Mouse (Mus musculus): ENCODE data around the gene Dnajc7. TPM values are rescaled to one million over a fixed set of nuclear protein-coding genes. Genes with fewer than 3 reads are reported as not detected.

The Dnajc7 gene
- polyA plus RNA-seq, 1 experiment: 89.7 TPM

- TF ChIP-seq FOSL1 (IDR thresholded peaks at IDR 0.05; ENCODE audit: insufficient read depth, low read length, poor library complexity, severe bottlenecking): no peak
- no peak for TF ChIP-seq MAX (IDR thresholded peaks at IDR 0.05)
- no peak for TF ChIP-seq CEBPB (IDR thresholded peaks at IDR 0.05; ENCODE audit: low read depth)
- no peak for TF ChIP-seq CTCF (IDR thresholded peaks at IDR 0.05; ENCODE audit: control insufficient read depth, insufficient read depth, insufficient read length)
- no peak for TF ChIP-seq MYOD1 (IDR thresholded peaks at IDR 0.05; ENCODE audit: control insufficient read depth, insufficient read length, low read depth)
- no peak for TF ChIP-seq USF1 (IDR thresholded peaks at IDR 0.05; ENCODE audit: low read depth)
- TF ChIP-seq MYOG (IDR thresholded peaks at IDR 0.05; ENCODE audit: control insufficient read depth, extremely low read depth, insufficient read length): no peak
- Histone ChIP-seq H3K4me3 (ENCODE audit: insufficient read depth, poor library complexity, severe bottlenecking) (no peak overlapping the region), H3ac (ENCODE audit: control insufficient read depth, insufficient read length, low read depth) (no peak overlapping the region), H3K36me3 (ENCODE audit: control insufficient read depth, insufficient read depth) (peaks cover 93% of the 10 kb centered on the region), H3K27me3 (ENCODE audit: control insufficient read depth, insufficient read depth, insufficient read length) (no peaks in the 10 kb centered on the region), H3K79me2 (ENCODE audit: control insufficient read depth, insufficient read depth) (peaks cover 26% of the 10 kb centered on the region), H3K79me3 (ENCODE audit: low read depth) (peaks cover 12% of the 10 kb centered on the region)
Observed at GRCm38 (mm10) chr11:100598074-100598473, 21.9 kb downstream of the Dnajc7 start.

GRCm38 (mm10) chr11:100595533-100595932, 24.4 kb downstream of the Dnajc7 start:
- no peak overlapping the region for H3K4me3 ChIP-seq (ENCODE audit: insufficient read depth, poor library complexity, severe bottlenecking)
- peaks cover under 1% of the 10 kb centered on the region for H3K79me2 ChIP-seq (ENCODE audit: control insufficient read depth, insufficient read depth)
- TF ChIP-seq MAX (IDR thresholded peaks at IDR 0.05) (no peak), CEBPB (IDR thresholded peaks at IDR 0.05; ENCODE audit: low read depth) (no peak), FOSL1 (IDR thresholded peaks at IDR 0.05; ENCODE audit: insufficient read depth, low read length, poor library complexity, severe bottlenecking) (no peak), MYOD1 (IDR thresholded peaks at IDR 0.05; ENCODE audit: control insufficient read depth, insufficient read length, low read depth) (no peak), USF1 (IDR thresholded peaks at IDR 0.05; ENCODE audit: low read depth) (no peak), CTCF (IDR thresholded peaks at IDR 0.05; ENCODE audit: control insufficient read depth, insufficient read depth, insufficient read length) (no peak), MYOG (IDR thresholded peaks at IDR 0.05; ENCODE audit: control insufficient read depth, extremely low read depth, insufficient read length) (no peak)
- no peak overlapping the region for H3ac ChIP-seq (ENCODE audit: control insufficient read depth, insufficient read length, low read depth)
- H3K27me3 ChIP-seq (ENCODE audit: control insufficient read depth, insufficient read depth, insufficient read length): no peaks in the 10 kb centered on the region
- H3K79me3 ChIP-seq (ENCODE audit: low read depth): no peaks in the 10 kb centered on the region
- peaks cover 99% of the 10 kb centered on the region for H3K36me3 ChIP-seq (ENCODE audit: control insufficient read depth, insufficient read depth)

GRCm38 (mm10) chr11:100594608-100595007, 25.4 kb downstream of the Dnajc7 start:
- Histone ChIP-seq H3K79me3 (ENCODE audit: low read depth) (no peaks in the 10 kb centered on the region), H3K79me2 (ENCODE audit: control insufficient read depth, insufficient read depth) (no peaks in the 10 kb centered on the region), H3K27me3 (ENCODE audit: control insufficient read depth, insufficient read depth, insufficient read length) (no peaks in the 10 kb centered on the region), H3K4me3 (ENCODE audit: insufficient read depth, poor library complexity, severe bottlenecking) (no peak overlapping the region), H3K36me3 (ENCODE audit: control insufficient read depth, insufficient read depth) (peaks cover 99% of the 10 kb centered on the region), H3ac (ENCODE audit: control insufficient read depth, insufficient read length, low read depth) (no peak overlapping the region)
- TF ChIP-seq CTCF (IDR thresholded peaks at IDR 0.05; ENCODE audit: control insufficient read depth, insufficient read depth, insufficient read length) (no peak), MYOG (IDR thresholded peaks at IDR 0.05; ENCODE audit: control insufficient read depth, extremely low read depth, insufficient read length) (no peak), USF1 (IDR thresholded peaks at IDR 0.05; ENCODE audit: low read depth) (no peak), MYOD1 (IDR thresholded peaks at IDR 0.05; ENCODE audit: control insufficient read depth, insufficient read length, low read depth) (no peak), FOSL1 (IDR thresholded peaks at IDR 0.05; ENCODE audit: insufficient read depth, low read length, poor library complexity, severe bottlenecking) (no peak), CEBPB (IDR thresholded peaks at IDR 0.05; ENCODE audit: low read depth) (no peak), MAX (IDR thresholded peaks at IDR 0.05) (no peak)

GRCm38 (mm10) chr11:100592346-100593046, 27.5 kb downstream of the Dnajc7 start:
- no peak overlapping the region for H3ac ChIP-seq (ENCODE audit: control insufficient read depth, insufficient read length, low read depth)
- H3K4me3 ChIP-seq (ENCODE audit: insufficient read depth, poor library complexity, severe bottlenecking): no peak overlapping the region
- H3K36me3 ChIP-seq (ENCODE audit: control insufficient read depth, insufficient read depth): peaks cover 98% of the 10 kb centered on the region
- H3K27me3 ChIP-seq (ENCODE audit: control insufficient read depth, insufficient read depth, insufficient read length): no peaks in the 10 kb centered on the region
- no peaks in the 10 kb centered on the region for H3K79me3 ChIP-seq (ENCODE audit: low read depth)
- TF ChIP-seq MYOD1 (IDR thresholded peaks at IDR 0.05; ENCODE audit: control insufficient read depth, insufficient read length, low read depth) (no peak), FOSL1 (IDR thresholded peaks at IDR 0.05; ENCODE audit: insufficient read depth, low read length, poor library complexity, severe bottlenecking) (no peak), CEBPB (IDR thresholded peaks at IDR 0.05; ENCODE audit: low read depth) (no peak), USF1 (IDR thresholded peaks at IDR 0.05; ENCODE audit: low read depth) (no peak), MYOG (IDR thresholded peaks at IDR 0.05; ENCODE audit: control insufficient read depth, extremely low read depth, insufficient read length) (no peak), MAX (IDR thresholded peaks at IDR 0.05) (no peak), CTCF (IDR thresholded peaks at IDR 0.05; ENCODE audit: control insufficient read depth, insufficient read depth, insufficient read length) (no peak)
- no peaks in the 10 kb centered on the region for H3K79me2 ChIP-seq (ENCODE audit: control insufficient read depth, insufficient read depth)

- peaks cover 98% of the 10 kb centered on the region for H3K36me3 ChIP-seq (ENCODE audit: control insufficient read depth, insufficient read depth)
- TF ChIP-seq CTCF (IDR thresholded peaks at IDR 0.05; ENCODE audit: control insufficient read depth, insufficient read depth, insufficient read length) (no peak), MYOG (IDR thresholded peaks at IDR 0.05; ENCODE audit: control insufficient read depth, extremely low read depth, insufficient read length) (no peak), CEBPB (IDR thresholded peaks at IDR 0.05; ENCODE audit: low read depth) (no peak), FOSL1 (IDR thresholded peaks at IDR 0.05; ENCODE audit: insufficient read depth, low read length, poor library complexity, severe bottlenecking) (no peak), MYOD1 (IDR thresholded peaks at IDR 0.05; ENCODE audit: control insufficient read depth, insufficient read length, low read depth) (no peak), USF1 (IDR thresholded peaks at IDR 0.05; ENCODE audit: low read depth) (no peak), MAX (IDR thresholded peaks at IDR 0.05) (no peak)
- H3K4me3 ChIP-seq (ENCODE audit: insufficient read depth, poor library complexity, severe bottlenecking): no peak overlapping the region
- H3K79me3 ChIP-seq (ENCODE audit: low read depth): no peaks in the 10 kb centered on the region
- H3K27me3 ChIP-seq (ENCODE audit: control insufficient read depth, insufficient read depth, insufficient read length): no peaks in the 10 kb centered on the region
- H3K79me2 ChIP-seq (ENCODE audit: control insufficient read depth, insufficient read depth): no peaks in the 10 kb centered on the region
- H3ac ChIP-seq (ENCODE audit: control insufficient read depth, insufficient read length, low read depth): no peak overlapping the region
Observed at GRCm38 (mm10) chr11:100588462-100588861, 31.5 kb downstream of the Dnajc7 start.

Measured in C2C12 (cell line).